Mouse (Mus musculus): ENCODE measurements at regions not wholly inside any gene's neighbourhood (a gene's known extent, or its start where the extent isn't known, plus 50 kb on each side); places are given as distances from the start of the nearest gene placed in this dataset.

GRCm38 (mm10) chr13:42453665-42454064, 152.4 kb downstream of the Edn1 start:
- no peaks in the 10 kb centered on the region for H3K4me1 ChIP-seq (replicated peaks; ENCODE audit: control insufficient read depth in 2 of 2, insufficient read depth in 2 of 2, low read length in 1 of 2)
- H3K27me3 ChIP-seq (ENCODE audit: control insufficient read depth, insufficient read depth, low read length), result no peaks in the 10 kb centered on the region
- 56% methylated on average over 5 of the region's 5 CpGs for WGBS (ENCODE audit: insufficient replicate concordance)
- H3K27ac ChIP-seq, result no peak overlapping the region
- ATAC-seq (ENCODE audit: insufficient read depth) (no peak), DNase-seq (ENCODE audit: low read depth in 3 of 3, low spot score in 3 of 3) (no peak)
- H3K36me3 ChIP-seq (replicated peaks; ENCODE audit: control insufficient read depth, insufficient read depth, low read depth), result no peaks in the 10 kb centered on the region
- H3K9me3 ChIP-seq (ENCODE audit: control insufficient read depth, low read length), result no peaks in the 10 kb centered on the region
- no peak overlapping the region for H3K4me3 ChIP-seq (ENCODE audit: insufficient read depth in 1 of 2, low read depth in 2 of 2, low read length in 2 of 2)
- no peak overlapping the region for H3K4me2 ChIP-seq (ENCODE audit: low read depth)
- TF ChIP-seq CTCF (IDR thresholded peaks at IDR 0.05; ENCODE audit: low read depth) (no peak), EP300 (IDR thresholded peaks at IDR 0.05; ENCODE audit: low read depth) (no peak)
- no peak overlapping the region for H3K9ac ChIP-seq (replicated peaks)

- no peak for TF ChIP-seq EP300 (IDR thresholded peaks at IDR 0.05; ENCODE audit: low read depth)
- TF ChIP-seq CTCF (IDR thresholded peaks at IDR 0.05; ENCODE audit: low read depth), result no peak
- no peak for ATAC-seq (ENCODE audit: insufficient read depth)
Observed at GRCm38 (mm10) chr13:42459892-42460291, 158.6 kb downstream of the Edn1 start.

GRCm38 (mm10) chr13:42478825-42479224, 177.5 kb downstream of the Edn1 start:
- 61% methylated on average over 3 of the region's 3 CpGs for WGBS (ENCODE audit: insufficient replicate concordance)
- DNase-seq (ENCODE audit: low read depth in 3 of 3, low spot score in 3 of 3), result no peak

More at GRCm38 (mm10) chr13:42459892-42460291, 158.6 kb downstream of the Edn1 start:
- 59% methylated on average over 3 of the region's 3 CpGs for WGBS (ENCODE audit: insufficient replicate concordance)
- H3K9me3 ChIP-seq (ENCODE audit: control insufficient read depth, low read length), result no peaks in the 10 kb centered on the region
- H3K4me2 ChIP-seq (ENCODE audit: low read depth), result no peak overlapping the region
- DNase-seq (ENCODE audit: low read depth in 3 of 3, low spot score in 3 of 3), result no peak
- no peaks in the 10 kb centered on the region for H3K27me3 ChIP-seq (ENCODE audit: control insufficient read depth, insufficient read depth, low read length)
- no peak overlapping the region for H3K4me3 ChIP-seq (ENCODE audit: insufficient read depth in 1 of 2, low read depth in 2 of 2, low read length in 2 of 2)
- H3K36me3 ChIP-seq (replicated peaks; ENCODE audit: control insufficient read depth, insufficient read depth, low read depth), result no peaks in the 10 kb centered on the region
- H3K9ac ChIP-seq (replicated peaks), result no peak overlapping the region
- no peak overlapping the region for H3K27ac ChIP-seq
- H3K4me1 ChIP-seq (replicated peaks; ENCODE audit: control insufficient read depth in 2 of 2, insufficient read depth in 2 of 2, low read length in 1 of 2), result no peaks in the 10 kb centered on the region

GRCm38 (mm10) chr13:42490956-42491680, 189.3 kb upstream of the Phactr1 start:
- no peak for DNase-seq (ENCODE audit: low read depth in 3 of 3, low spot score in 3 of 3)
- H3K4me2 ChIP-seq (ENCODE audit: low read depth), result no peak overlapping the region
- ATAC-seq (ENCODE audit: insufficient read depth), result no peak

More at GRCm38 (mm10) chr13:42478825-42479224, 177.5 kb downstream of the Edn1 start:
- no peak overlapping the region for H3K4me2 ChIP-seq (ENCODE audit: low read depth)
- H3K4me1 ChIP-seq (replicated peaks; ENCODE audit: control insufficient read depth in 2 of 2, insufficient read depth in 2 of 2, low read length in 1 of 2), result no peaks in the 10 kb centered on the region
- H3K9me3 ChIP-seq (ENCODE audit: control insufficient read depth, low read length), result no peaks in the 10 kb centered on the region
- no peak overlapping the region for H3K27ac ChIP-seq
- H3K4me3 ChIP-seq (ENCODE audit: insufficient read depth in 1 of 2, low read depth in 2 of 2, low read length in 2 of 2), result no peak overlapping the region
- H3K9ac ChIP-seq (replicated peaks), result no peak overlapping the region
- ATAC-seq (ENCODE audit: insufficient read depth), result no peak
- H3K36me3 ChIP-seq (replicated peaks; ENCODE audit: control insufficient read depth, insufficient read depth, low read depth), result no peaks in the 10 kb centered on the region
- H3K27me3 ChIP-seq (ENCODE audit: control insufficient read depth, insufficient read depth, low read length), result no peaks in the 10 kb centered on the region
- TF ChIP-seq CTCF (IDR thresholded peaks at IDR 0.05; ENCODE audit: low read depth) (no peak), EP300 (IDR thresholded peaks at IDR 0.05; ENCODE audit: low read depth) (no peak)

GRCm38 (mm10) chr13:42494371-42494770, 186.1 kb upstream of the Phactr1 start:
- DNase-seq (ENCODE audit: low read depth in 3 of 3, low spot score in 3 of 3) (no peak), ATAC-seq (ENCODE audit: insufficient read depth) (no peak)
- no peak overlapping the region for H3K9ac ChIP-seq (replicated peaks)
- WGBS (ENCODE audit: insufficient replicate concordance), result 59% methylated on average over 5 of the region's 5 CpGs
- no peaks in the 10 kb centered on the region for H3K4me1 ChIP-seq (replicated peaks; ENCODE audit: control insufficient read depth in 2 of 2, insufficient read depth in 2 of 2, low read length in 1 of 2)
- H3K4me2 ChIP-seq (ENCODE audit: low read depth), result no peak overlapping the region
- no peak overlapping the region for H3K4me3 ChIP-seq (ENCODE audit: insufficient read depth in 1 of 2, low read depth in 2 of 2, low read length in 2 of 2)
- no peaks in the 10 kb centered on the region for H3K27me3 ChIP-seq (ENCODE audit: control insufficient read depth, insufficient read depth, low read length)
- H3K27ac ChIP-seq, result no peak overlapping the region
- H3K9me3 ChIP-seq (ENCODE audit: control insufficient read depth, low read length), result no peaks in the 10 kb centered on the region
- H3K36me3 ChIP-seq (replicated peaks; ENCODE audit: control insufficient read depth, insufficient read depth, low read depth), result no peaks in the 10 kb centered on the region
- TF ChIP-seq CTCF (IDR thresholded peaks at IDR 0.05; ENCODE audit: low read depth) (no peak), EP300 (IDR thresholded peaks at IDR 0.05; ENCODE audit: low read depth) (no peak)

More at GRCm38 (mm10) chr13:42490956-42491680, 189.3 kb upstream of the Phactr1 start:
- no peak overlapping the region for H3K4me3 ChIP-seq (ENCODE audit: insufficient read depth in 1 of 2, low read depth in 2 of 2, low read length in 2 of 2)
- TF ChIP-seq EP300 (IDR thresholded peaks at IDR 0.05; ENCODE audit: low read depth) (no peak), CTCF (IDR thresholded peaks at IDR 0.05; ENCODE audit: low read depth) (no peak)
- 47% methylated on average over 4 of the region's 4 CpGs for WGBS (ENCODE audit: insufficient replicate concordance)
- H3K27ac ChIP-seq, result no peak overlapping the region
- no peaks in the 10 kb centered on the region for H3K4me1 ChIP-seq (replicated peaks; ENCODE audit: control insufficient read depth in 2 of 2, insufficient read depth in 2 of 2, low read length in 1 of 2)
- H3K9me3 ChIP-seq (ENCODE audit: control insufficient read depth, low read length), result no peaks in the 10 kb centered on the region
- H3K9ac ChIP-seq (replicated peaks), result no peak overlapping the region
- no peaks in the 10 kb centered on the region for H3K36me3 ChIP-seq (replicated peaks; ENCODE audit: control insufficient read depth, insufficient read depth, low read depth)
- no peaks in the 10 kb centered on the region for H3K27me3 ChIP-seq (ENCODE audit: control insufficient read depth, insufficient read depth, low read length)

All from liver, embryonic 14.5 days (tissue).